ENCODE assay signal across 21 mouse cellular contexts in genomic region chr11:88602471-88603120, GRCm38 (mm10).
DNase-seq lines count a peak whose midpoint lies in the region; ATAC-seq and TF ChIP-seq lines count a peak whose summit lies in the region.
"Had no signal": no experiment of that assay in that cellular context is flagged by ENCODE, and none has a peak within 500 bp of the region (broad histone marks: within the 10 kb centered on the region; RNA-seq: fewer than 3 reads in every experiment).

No protein-coding gene starts in this region.

- no peak overlapping the region for H3K27ac ChIP-seq in forebrain, embryonic 11.5 days (ENCODE audit: low read depth, low read length)
- no peak overlapping the region for H3K27ac ChIP-seq in forebrain, embryonic 15.5 days (replicated peaks)
- H3K27ac ChIP-seq in kidney, embryonic 16.5 days (ENCODE audit: low read length), result peak overlapping the region; percentile 48
- no peak overlapping the region for H3K27ac ChIP-seq in kidney, adult 2 months (ENCODE audit: insufficient read depth, low read depth, low read length)
- H3K27ac ChIP-seq: forebrain, embryonic 12.5 days; heart, adult 2 months; hindbrain, embryonic 14.5 days; liver, embryonic 14.5 days; lung, embryonic 15.5 days; macrophage; stomach, postnatal 0 days had no signal

- no peaks in the 10 kb centered on the region for H3K27me3 ChIP-seq in forebrain, embryonic 11.5 days (ENCODE audit: control insufficient read depth, insufficient read depth, low read length)
- no peaks in the 10 kb centered on the region for H3K27me3 ChIP-seq in forebrain, embryonic 15.5 days
- H3K27me3 ChIP-seq in kidney, embryonic 16.5 days (ENCODE audit: insufficient read depth, low read length), result no peaks in the 10 kb centered on the region
- no peaks in the 10 kb centered on the region for H3K27me3 ChIP-seq in kidney, adult 2 months (replicated peaks; ENCODE audit: control insufficient read depth, insufficient read depth, low read length)
- H3K27me3 ChIP-seq: forebrain, embryonic 12.5 days; lung, embryonic 15.5 days; Patski had no signal

- no peaks in the 10 kb centered on the region for H3K9me3 ChIP-seq in forebrain, embryonic 11.5 days (ENCODE audit: control insufficient read depth, low read length)
- H3K9me3 ChIP-seq in forebrain, embryonic 15.5 days, result no peaks in the 10 kb centered on the region
- H3K9me3 ChIP-seq in kidney, embryonic 16.5 days (ENCODE audit: low read length), result no peaks in the 10 kb centered on the region
- H3K9me3 ChIP-seq: forebrain, embryonic 12.5 days; lung, embryonic 15.5 days had no signal

- DNase-seq in forebrain, embryonic 11.5 days (ENCODE audit: low spot score), result peak; percentile 31
- no peak for DNase-seq in kidney, adult 2 months
- peak; percentile 73 for DNase-seq in adrenal gland, postnatal 10 days
- DNase-seq in urinary bladder, postnatal 14 days (ENCODE audit: low spot score), result no peak
- DNase-seq: cerebellum, postnatal 14 days; gastrocnemius, postnatal 14 days; heart, adult 2 months; kidney, adult 9 months; retina, postnatal 1 day; thymus, postnatal 25 days had no signal

- peaks cover 12% of the 10 kb centered on the region; the same call in 1 of the 2 replicates for H3K4me1 ChIP-seq in forebrain, embryonic 11.5 days (replicated peaks; ENCODE audit: control insufficient read depth, insufficient read depth, low read length)
- peaks cover 41% of the 10 kb centered on the region for H3K4me1 ChIP-seq in forebrain, embryonic 15.5 days
- peaks cover 70% of the 10 kb centered on the region for H3K4me1 ChIP-seq in kidney, embryonic 16.5 days (ENCODE audit: insufficient read depth, low read length)
- H3K4me1 ChIP-seq in kidney, adult 2 months (ENCODE audit: control insufficient read depth, insufficient read depth, low read length), result peaks cover 42% of the 10 kb centered on the region

- TF ChIP-seq CTCF in kidney, adult 2 months (conservative IDR thresholded peaks at IDR 0.05; ENCODE audit: insufficient read depth, insufficient read length, low read depth, low read length), result no peak

- no peak for ATAC-seq in forebrain, embryonic 11.5 days (replicated peaks; ENCODE audit: low FRiP score)
- no peak for ATAC-seq in forebrain, embryonic 15.5 days (replicated peaks)
- no peak for ATAC-seq in kidney, embryonic 16.5 days (ENCODE audit: low FRiP score, low TSS enrichment)
- no peak for ATAC-seq in monocyte, adult 5-6 weeks (replicated peaks; ENCODE audit: insufficient number of reproducible peaks, low FRiP score, low TSS enrichment, poor library complexity, severe bottlenecking)
- ATAC-seq: Patski had no signal

- no peak for TF ChIP-seq POLR2A in kidney, adult 2 months (IDR thresholded peaks at IDR 0.05; ENCODE audit: low read depth, low read length)

- 95% methylated on average over 7 of the region's 7 CpGs for WGBS in forebrain, embryonic 11.5 days
- 87% methylated on average over 7 of the region's 7 CpGs for WGBS in forebrain, embryonic 15.5 days
- WGBS in kidney, embryonic 16.5 days, result 16% methylated on average over 7 of the region's 7 CpGs
- 34% methylated on average over 7 of the region's 7 CpGs for WGBS in kidney, adult 2 months

- no peak overlapping the region for H3K9ac ChIP-seq in forebrain, embryonic 11.5 days (ENCODE audit: low read length)
- no peak overlapping the region for H3K9ac ChIP-seq in forebrain, embryonic 15.5 days (replicated peaks)
- no peak overlapping the region for H3K9ac ChIP-seq in kidney, embryonic 16.5 days (replicated peaks; ENCODE audit: low read length)
- H3K9ac ChIP-seq: forebrain, embryonic 12.5 days; hindbrain, embryonic 14.5 days; liver, embryonic 14.5 days; lung, embryonic 15.5 days had no signal

- H3K4me3 ChIP-seq in forebrain, embryonic 11.5 days (ENCODE audit: low read depth, low read length), result no peak overlapping the region
- H3K4me3 ChIP-seq in forebrain, embryonic 15.5 days, result no peak overlapping the region
- H3K4me3 ChIP-seq in kidney, embryonic 16.5 days (ENCODE audit: low read length), result no peak overlapping the region
- no peak overlapping the region for H3K4me3 ChIP-seq in kidney, adult 2 months (ENCODE audit: insufficient read depth, low read depth, low read length)
- H3K4me3 ChIP-seq: forebrain, embryonic 12.5 days; heart, adult 2 months; lung, embryonic 15.5 days had no signal

- H3K4me2 ChIP-seq in forebrain, embryonic 11.5 days (ENCODE audit: low read depth, low read length, severe bottlenecking), result no peak overlapping the region
- H3K4me2 ChIP-seq in forebrain, embryonic 15.5 days (replicated peaks), result no peak overlapping the region
- H3K4me2 ChIP-seq in kidney, embryonic 16.5 days (replicated peaks; ENCODE audit: low read depth, low read length), result no peak overlapping the region
- H3K4me2 ChIP-seq: forebrain, embryonic 12.5 days; hindbrain, embryonic 14.5 days; lung, embryonic 15.5 days; midbrain, embryonic 11.5 days had no signal

- no peaks in the 10 kb centered on the region for H3K36me3 ChIP-seq in forebrain, embryonic 11.5 days (ENCODE audit: control insufficient read depth, insufficient read depth, low read length)
- no peaks in the 10 kb centered on the region for H3K36me3 ChIP-seq in forebrain, embryonic 15.5 days
- 0 out of 2 replicates have a peak, but pooled peaks cover 2% of the 10 kb centered on the region for H3K36me3 ChIP-seq in kidney, embryonic 16.5 days (ENCODE audit: insufficient read depth, low read length)
- no peaks in the 10 kb centered on the region for H3K36me3 ChIP-seq in kidney, adult 2 months (ENCODE audit: control insufficient read depth, insufficient read depth, low read length)
- H3K36me3 ChIP-seq: lung, embryonic 15.5 days had no signal

Comparison
In these comparisons a context has a peak if more than half of its experiments do, and no peak if none do; other contexts are left out.
1. DNase-seq: peak in forebrain, embryonic 11.5 days (single experiment) and adrenal gland, postnatal 10 days (single experiment); none in kidney, adult 2 months (single experiment) and urinary bladder, postnatal 14 days (single experiment).